Comparison of ENCODE assay signal across 8 mouse cellular contexts in genomic region chr9:107547026-107547425, GRCm38 (mm10). TPM values are rescaled to one million over a fixed set of nuclear protein-coding genes. Genes with fewer than 3 reads are reported as not detected.
A peak's percentile ranks its signal among the peaks of the same experiment; 100 is the strongest.
DNase-seq lines count a peak whose midpoint lies in the region; ATAC-seq lines count a peak whose summit lies in the region.

Gene Zmynd10, plus strand, starts transcription at chr9:107547298.

- peaks cover 28% of the 10 kb centered on the region for H3K4me1 ChIP-seq in intestine, embryonic 14.5 days (replicated peaks; ENCODE audit: control insufficient read depth, insufficient read depth, low read length)

- no peak within 1 kb of the TSS for H3K27ac ChIP-seq in intestine, embryonic 14.5 days (ENCODE audit: low read depth)

- peak within 1 kb of the TSS; percentile 11; the same call in 1 of the 2 replicates for H3K4me3 ChIP-seq in intestine, embryonic 14.5 days (ENCODE audit: low read depth, low read length)

- H3K27me3 ChIP-seq in intestine, embryonic 14.5 days (replicated peaks; ENCODE audit: control insufficient read depth, insufficient read depth, low read length), result no peaks in the 10 kb centered on the region

- peaks cover 22% of the 10 kb centered on the region for H3K36me3 ChIP-seq in intestine, embryonic 14.5 days (ENCODE audit: control insufficient read depth, insufficient read depth, low read length)

- H3K9ac ChIP-seq in intestine, embryonic 14.5 days (ENCODE audit: low read length), result no peak within 1 kb of the TSS

- intact Hi-C loops in gastrocnemius, postnatal 36 days (cut with DNase I), result no loop called here
- intact Hi-C loops in left cerebral cortex, postnatal 14 days (cut with DNase I), result no loop called here

- peak; percentile 94 to 97 for DNase-seq in adrenal gland, adult (ENCODE audit: inconsistent age in 2 of 2, low spot score in 1 of 2)
- DNase-seq in embryo, embryonic 9.5 days (ENCODE audit: extremely low spot score), result peak; percentile 84
- peak; percentile 75 to 81 for DNase-seq in gastrocnemius, postnatal 36 days
- DNase-seq in intestine, embryonic 14.5 days (ENCODE audit: low spot score), result peak; percentile 89
- peak; percentile 90 to 92 for DNase-seq in left cerebral cortex, postnatal 14 days (ENCODE audit: low spot score in 2 of 2)
- DNase-seq in right cerebral cortex, postnatal 14 days, result peak; percentile 89

- peak; percentile 43; the same call in 1 of the 2 replicates for ATAC-seq in intestine, embryonic 14.5 days (replicated peaks; ENCODE audit: low FRiP score, low TSS enrichment, low read depth)
- peak; percentile 71 for ATAC-seq in megakaryocyte progenitor cell, adult 5-6 weeks (replicated peaks; ENCODE audit: poor library complexity)
- no peak for ATAC-seq in cerebellum, adult (ENCODE audit: insufficient number of reproducible peaks, low FRiP score, low TSS enrichment)

- WGBS in intestine, embryonic 14.5 days, result 2% methylated on average over 20 of the region's 20 CpGs

- H3K9me3 ChIP-seq in intestine, embryonic 14.5 days (ENCODE audit: control insufficient read depth, low read length), result no peaks in the 10 kb centered on the region

- H3K4me2 ChIP-seq in intestine, embryonic 14.5 days (ENCODE audit: low read length), result peak within 1 kb of the TSS; percentile 38

RNA-seq across cellular contexts. Expression of gene Zmynd10, which starts in this region (rescaled TPM):
- total RNA-seq in gastrocnemius, postnatal 36 days (2021), result not detected
- polyA plus RNA-seq in intestine, embryonic 14.5 days (2014; fragmentation: Nextera tagmentation; extraction: Ambion mirVana), result 0.54 TPM in 1 of 2 replicates, not detected in the other
- total RNA-seq in left cerebral cortex, postnatal 14 days (2021), result 1 to 10 TPM; 2.3 to 3.1 TPM
- total RNA-seq in megakaryocyte progenitor cell, adult 5-6 weeks (2015), result 0.12 TPM in 1 of 2 replicates, not detected in the other
- 0.33 and 0.37 TPM in 2 replicates for total RNA-seq in megakaryocyte progenitor cell, adult 5-6 weeks (2017)

Comparison
In these comparisons a context has a peak if more than half of its experiments do, and no peak if none do; other contexts are left out.
1. Peak in DNase-seq in gastrocnemius, postnatal 36 days; RNA of the gene not detected or under 1 TPM.
2. Peak in DNase-seq, ATAC-seq, H3K4me3 ChIP-seq and H3K4me2 ChIP-seq in intestine, embryonic 14.5 days; RNA of the gene not detected or under 1 TPM.
3. Peak in ATAC-seq in megakaryocyte progenitor cell, adult 5-6 weeks; RNA of the gene not detected or under 1 TPM.